Mouse (Mus musculus) lung, embryonic 15.5 days (tissue): ENCODE results near the gene Gm4553. TPM values are rescaled to one million over a fixed set of nuclear protein-coding genes. Genes with fewer than 3 reads are reported as not detected.
"Not testable (repeated sequence)": the region's sequence is repeated elsewhere in the genome, so short reads cannot be mapped to it uniquely, and the experiment has no call there.

Experiments
- ATAC-seq: fragments of 200-750 bp; cut with Nextera tagmentation; 2 replicates; pipeline ENCODE4 v1.8.0; 2017; ENCODE audit warnings: moderate number of reproducible peaks, borderline replicate concordance; ENCODE audit not compliant: low FRiP score, low TSS enrichment; ENCODE audit errors: extremely low read depth
- H3K27ac ChIP-seq: fragments of 300-500 bp; sonication (generic); 2 replicates; pipeline ENCODE4 v1.5.1; 2015; ENCODE audit warnings: moderate library complexity, mild to moderate bottlenecking, inconsistent platforms
- H3K27me3 ChIP-seq: fragments of 300-500 bp; sonication (generic); 2 replicates; pipeline ENCODE4 v1.6.1; 2015; ENCODE audit warnings: inconsistent platforms
- H3K36me3 ChIP-seq: fragments of 300-500 bp; sonication (generic); 2 replicates; pipeline ENCODE4 v1.6.1; 2015; ENCODE audit warnings: inconsistent platforms
- H3K4me1 ChIP-seq: fragments of 300-500 bp; sonication (generic); 2 replicates; pipeline ENCODE4 v1.6.1; 2015; ENCODE audit warnings: inconsistent platforms
- H3K4me2 ChIP-seq: fragments of 300-500 bp; sonication (generic); 2 replicates; pipeline ENCODE4 v1.6.1; 2015; ENCODE audit warnings: inconsistent platforms, mild to moderate bottlenecking, moderate library complexity
- H3K4me3 ChIP-seq: fragments of 300-500 bp; sonication (generic); 2 replicates; pipeline ENCODE4 v1.5.1; 2015; ENCODE audit warnings: mild to moderate bottlenecking, inconsistent platforms
- H3K9ac ChIP-seq: fragments of 300-500 bp; sonication (generic); 2 replicates; pipeline ENCODE4 v1.6.1; 2015; ENCODE audit warnings: inconsistent platforms
- H3K9me3 ChIP-seq: fragments of 300-500 bp; sonication (generic); 2 replicates; pipeline ENCODE4 v1.6.1; 2016; ENCODE audit warnings: inconsistent platforms
- WGBS: fragments of 180-500 bp; shearing (Covaris S2); methylation state at CpG from one replicate; pipeline ENCODE4 v1.1.7; 2015; 5-methylcytosine and 5-hydroxymethylcytosine counted together
- polyA plus RNA-seq: library from polyadenylated mRNA; unstranded; fragments of >200 nt; fragmentation: Nextera tagmentation; extraction: Ambion mirVana; gene quantifications from 2 replicates; pipeline ENCODE4 v1.2.1, GENCODE M21; 2015

The Gm4553 gene
- polyA plus RNA-seq, 1 experiment from 2014 or later, result not detected

DNA sequence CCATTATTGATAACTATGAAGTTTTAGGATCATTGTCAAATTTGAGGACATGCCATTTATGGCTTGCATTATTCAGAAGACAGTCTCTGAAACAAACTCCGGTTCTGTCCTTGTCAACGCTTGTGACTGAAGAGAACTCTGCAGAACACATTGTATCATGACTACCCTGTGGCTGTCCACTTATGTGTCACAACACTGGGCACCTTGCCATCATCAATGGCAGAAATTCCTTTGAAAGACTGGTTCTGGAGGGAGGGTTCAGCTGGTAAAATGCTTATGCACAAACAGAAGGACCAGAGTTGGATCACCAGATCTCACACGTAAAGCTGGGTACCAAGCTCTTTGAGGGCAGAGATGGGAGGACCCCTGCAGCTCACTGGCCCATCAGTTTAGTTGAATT is 6.2 kb downstream of the Gm4553 start:
- Histone ChIP-seq H3K4me2 (no peak overlapping the region), H3K4me1 (no peaks in the 10 kb centered on the region), H3K27me3 (no peaks in the 10 kb centered on the region), H3K27ac (no peak overlapping the region), H3K9me3 (no peaks in the 10 kb centered on the region), H3K36me3 (no peaks in the 10 kb centered on the region), H3K4me3 (no peak overlapping the region), H3K9ac (no peak overlapping the region)
- ATAC-seq, result no peak
- WGBS, result 88% methylated on average over 3 of the region's 3 CpGs

DNA sequence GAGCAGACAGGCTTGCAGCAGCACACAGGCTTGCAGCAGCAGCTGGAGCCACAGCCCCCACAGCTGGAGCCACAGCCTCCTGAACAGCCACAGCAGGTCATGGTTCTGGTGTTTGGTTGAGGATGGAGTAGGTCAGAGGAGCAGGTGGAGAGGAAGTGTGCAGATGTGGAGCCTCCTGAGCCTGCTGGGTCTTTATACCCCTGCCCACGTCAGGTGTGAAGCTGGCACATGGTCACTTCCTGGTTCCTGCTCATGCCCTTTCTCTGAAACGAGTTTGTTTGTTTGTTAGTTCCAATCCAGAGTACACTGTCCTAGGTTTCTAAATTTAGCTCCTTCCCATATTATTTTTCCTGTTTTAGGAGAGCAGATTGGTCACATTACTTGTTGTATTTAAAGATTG is 8.5 kb downstream of the Gm4553 start, which contains the start of gene Gm29735:
Gene Gm29735, minus strand, starts transcription at position 101 of the 400 bp plus-strand sequence.
- H3K9me3 ChIP-seq, H3K36me3 ChIP-seq, H3K4me1 ChIP-seq, H3K4me3 ChIP-seq, ATAC-seq, H3K9ac ChIP-seq, H3K27ac ChIP-seq, H3K4me2 ChIP-seq, H3K27me3 ChIP-seq: not testable (repeated sequence)
- 33% methylated on average over 2 of the region's 2 CpGs for WGBS

DNA sequence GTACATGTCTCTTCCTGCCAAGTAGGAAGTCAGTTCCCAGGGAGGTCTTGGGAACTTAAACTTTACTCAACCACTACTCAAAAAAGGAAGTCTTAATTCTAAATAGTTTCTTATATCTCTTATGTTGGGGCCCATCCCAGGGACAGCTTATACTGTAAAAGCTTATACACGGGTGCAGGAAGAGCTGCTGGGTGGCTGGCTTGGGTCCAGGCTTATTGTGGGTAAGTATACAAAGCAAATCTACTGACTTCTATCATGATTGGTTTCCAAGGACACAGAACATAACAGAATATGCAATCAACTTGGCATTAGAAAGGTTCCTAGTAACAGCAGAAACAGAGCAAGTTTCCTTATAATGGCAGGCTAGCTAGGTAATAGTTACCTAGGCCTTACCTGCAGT is 10.2 kb downstream of the Gm4553 start:
- H3K9me3 ChIP-seq, result no peaks in the 10 kb centered on the region
- no peak overlapping the region for H3K4me2 ChIP-seq
- H3K36me3 ChIP-seq, result no peaks in the 10 kb centered on the region
- H3K9ac ChIP-seq, result no peak overlapping the region
- H3K27me3 ChIP-seq, result no peaks in the 10 kb centered on the region
- 41% methylated on average over 1 of the region's 1 CpGs for WGBS
- no peaks in the 10 kb centered on the region for H3K4me1 ChIP-seq
- ATAC-seq, result no peak
- H3K4me3 ChIP-seq, result no peak overlapping the region
- no peak overlapping the region for H3K27ac ChIP-seq

- H3K9me3 ChIP-seq, result no peaks in the 10 kb centered on the region
- no peak for ATAC-seq
- H3K4me2 ChIP-seq, result no peak overlapping the region
- no peak overlapping the region for H3K4me3 ChIP-seq
- H3K4me1 ChIP-seq, result no peaks in the 10 kb centered on the region
- 82% methylated on average over 4 of the region's 4 CpGs for WGBS
- no peaks in the 10 kb centered on the region for H3K36me3 ChIP-seq
- no peak overlapping the region for H3K27ac ChIP-seq
- no peaks in the 10 kb centered on the region for H3K27me3 ChIP-seq
- no peak overlapping the region for H3K9ac ChIP-seq
Measured at GRCm38 (mm10) chr7:142152191-142152590, 13.3 kb downstream of the Gm4553 start.

DNA sequence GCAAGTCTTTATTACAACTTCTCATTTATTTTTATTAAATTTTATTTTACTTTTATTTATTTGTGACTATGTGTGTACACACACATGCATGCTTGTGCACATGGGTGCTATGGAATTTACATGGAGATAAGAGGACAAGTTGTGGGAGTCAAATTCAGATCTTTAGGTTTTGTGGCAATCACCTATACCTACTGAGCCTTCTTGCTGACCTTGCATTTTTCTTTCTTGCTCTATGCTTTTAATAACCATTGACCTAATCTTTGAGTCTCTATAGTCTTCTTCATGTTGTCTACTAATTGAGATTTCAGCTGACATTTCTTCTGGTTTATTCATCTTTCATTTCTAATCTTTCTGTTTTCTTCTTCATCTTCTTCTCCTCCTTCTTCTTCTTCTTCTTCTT is 16.9 kb downstream of the Gm4553 start:
- no peak for ATAC-seq
- Histone ChIP-seq H3K27me3 (no peaks in the 10 kb centered on the region), H3K4me2 (no peak overlapping the region), H3K27ac (no peak overlapping the region), H3K36me3 (no peaks in the 10 kb centered on the region), H3K9ac (no peak overlapping the region), H3K9me3 (no peaks in the 10 kb centered on the region), H3K4me1 (no peaks in the 10 kb centered on the region), H3K4me3 (no peak overlapping the region)

DNA sequence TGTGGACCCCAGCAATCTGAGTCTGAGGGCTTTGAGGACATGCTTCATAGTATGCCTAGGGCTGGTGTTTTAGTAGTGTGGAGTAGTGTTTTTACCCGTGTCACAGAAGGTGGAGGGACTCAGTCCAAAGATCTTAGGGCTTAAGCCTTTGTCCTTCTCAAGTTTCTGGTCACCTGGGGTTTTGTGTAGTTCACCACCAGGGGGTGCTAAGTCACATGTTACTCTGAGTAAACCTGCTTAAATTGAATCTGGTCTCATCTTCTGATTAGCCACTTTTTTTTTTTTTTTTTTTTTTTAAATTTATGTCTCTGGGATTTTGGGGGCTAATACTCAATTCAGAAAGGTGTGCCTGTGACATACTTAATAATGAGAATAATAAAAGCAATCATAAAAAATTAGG is 19.5 kb downstream of the Gm4553 start:
- no peak overlapping the region for H3K9ac ChIP-seq
- H3K36me3 ChIP-seq, result no peaks in the 10 kb centered on the region
- ATAC-seq, result no peak
- no peak overlapping the region for H3K4me3 ChIP-seq
- H3K4me1 ChIP-seq, result no peaks in the 10 kb centered on the region
- no peaks in the 10 kb centered on the region for H3K27me3 ChIP-seq
- H3K9me3 ChIP-seq, result no peaks in the 10 kb centered on the region
- no peak overlapping the region for H3K27ac ChIP-seq
- no peak overlapping the region for H3K4me2 ChIP-seq
- WGBS, result 11% methylated on average over 1 of the region's 1 CpGs

GRCm38 (mm10) chr7:142145413-142145940 is 20.1 kb downstream of the Gm4553 start:
- Histone ChIP-seq H3K4me2 (no peak overlapping the region), H3K4me1 (no peaks in the 10 kb centered on the region), H3K4me3 (no peak overlapping the region), H3K9ac (no peak overlapping the region), H3K9me3 (no peaks in the 10 kb centered on the region), H3K36me3 (no peaks in the 10 kb centered on the region), H3K27me3 (no peaks in the 10 kb centered on the region), H3K27ac (no peak overlapping the region)
- 27% methylated on average over 4 of the region's 4 CpGs for WGBS
- ATAC-seq, result no peak

- Histone ChIP-seq H3K9me3 (no peaks in the 10 kb centered on the region), H3K4me3 (no peak within 1 kb of the TSS), H3K27ac (no peak within 1 kb of the TSS), H3K9ac (no peak within 1 kb of the TSS), H3K4me1 (no peaks in the 10 kb centered on the region), H3K27me3 (no peaks in the 10 kb centered on the region), H3K36me3 (no peaks in the 10 kb centered on the region), H3K4me2 (no peak within 1 kb of the TSS)
- no peak for ATAC-seq
- 72% methylated on average over 1 of the region's 1 CpGs for WGBS
Measured at GRCm38 (mm10) chr7:142144507-142144906, 21.0 kb downstream of the Gm4553 start, which contains the start of gene Gm45337. TSS of gene Gm45337 (minus strand) at chr7:142144607.

- H3K4me2 ChIP-seq, H3K27ac ChIP-seq, H3K9ac ChIP-seq, H3K4me3 ChIP-seq, H3K9me3 ChIP-seq, H3K36me3 ChIP-seq, ATAC-seq, H3K27me3 ChIP-seq, H3K4me1 ChIP-seq: not testable (repeated sequence)
- 14% methylated on average over 1 of the region's 1 CpGs for WGBS
Measured at GRCm38 (mm10) chr7:142143506-142144010, 22.0 kb downstream of the Gm4553 start.

DNA sequence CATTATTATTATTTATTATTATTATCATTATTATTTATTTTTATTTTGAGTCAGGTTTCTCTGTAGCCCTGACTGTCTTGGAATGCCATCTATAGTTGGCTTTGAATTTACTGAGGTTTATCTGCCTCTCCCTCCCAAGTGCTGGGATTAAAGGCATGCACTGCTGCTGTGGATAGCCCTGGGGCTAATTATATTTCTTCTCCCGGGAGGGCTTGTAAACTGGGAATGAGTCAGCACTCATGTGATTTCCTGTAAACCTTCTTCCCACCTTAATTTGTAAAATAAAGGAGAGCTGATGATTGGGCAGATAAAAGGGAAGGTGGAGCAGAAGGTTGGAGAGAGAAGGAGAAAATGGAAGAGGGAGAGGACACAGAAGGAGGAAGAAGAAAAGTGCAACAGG is 24.8 kb downstream of the Gm4553 start:
- H3K9ac ChIP-seq, result no peak overlapping the region
- ATAC-seq, result no peak
- H3K27me3 ChIP-seq, result no peaks in the 10 kb centered on the region
- H3K4me1 ChIP-seq, result no peaks in the 10 kb centered on the region
- 35% methylated on average over 1 of the region's 1 CpGs for WGBS
- H3K36me3 ChIP-seq, result no peaks in the 10 kb centered on the region
- H3K4me2 ChIP-seq, result no peak overlapping the region
- no peak overlapping the region for H3K27ac ChIP-seq
- H3K4me3 ChIP-seq, result no peak overlapping the region
- H3K9me3 ChIP-seq, result no peaks in the 10 kb centered on the region

- not testable (repeated sequence) for H3K9ac ChIP-seq, H3K36me3 ChIP-seq, H3K9me3 ChIP-seq, H3K4me1 ChIP-seq, H3K27me3 ChIP-seq, H3K27ac ChIP-seq, ATAC-seq, H3K4me3 ChIP-seq, H3K4me2 ChIP-seq
- WGBS, result 27% methylated on average over 2 of the region's 2 CpGs
Measured at GRCm38 (mm10) chr7:142135934-142136333, 29.6 kb downstream of the Gm4553 start, which contains the start of gene Gm39115. TSS of gene Gm39115 (minus strand) at chr7:142136034.

- Histone ChIP-seq H3K9ac (no peak overlapping the region), H3K27ac (no peak overlapping the region), H3K36me3 (no peaks in the 10 kb centered on the region), H3K4me3 (no peak overlapping the region), H3K4me2 (no peak overlapping the region), H3K9me3 (no peaks in the 10 kb centered on the region), H3K27me3 (no peaks in the 10 kb centered on the region), H3K4me1 (no peaks in the 10 kb centered on the region)
- no peak for ATAC-seq
- WGBS, result 51% methylated on average over 4 of the region's 4 CpGs
Measured at GRCm38 (mm10) chr7:142134206-142134995, 31.1 kb downstream of the Gm4553 start.
